Mouse (Mus musculus) cerebellum, postnatal 10 days (tissue): ENCODE data around the gene Ulk4.
"Not testable (repeated sequence)": the region's sequence is repeated elsewhere in the genome, so short reads cannot be mapped to it uniquely, and the experiment has no call there.

Experiments used
- DNase-seq, 2 experiments: peaks; one replicate each; pipeline ENCODE4 v3.0.0; 2021; ENCODE audit warnings: mixed read lengths in 2 of 2

Ulk4 gene

GRCm38 (mm10) chr9:121059286-121059685, 217.7 kb downstream of the Ulk4 start:
- peak in 1 of 2 experiments; percentile 41 for DNase-seq

GRCm38 (mm10) chr9:121058538-121058937, 218.5 kb downstream of the Ulk4 start:
- DNase-seq = no peak

DNA sequence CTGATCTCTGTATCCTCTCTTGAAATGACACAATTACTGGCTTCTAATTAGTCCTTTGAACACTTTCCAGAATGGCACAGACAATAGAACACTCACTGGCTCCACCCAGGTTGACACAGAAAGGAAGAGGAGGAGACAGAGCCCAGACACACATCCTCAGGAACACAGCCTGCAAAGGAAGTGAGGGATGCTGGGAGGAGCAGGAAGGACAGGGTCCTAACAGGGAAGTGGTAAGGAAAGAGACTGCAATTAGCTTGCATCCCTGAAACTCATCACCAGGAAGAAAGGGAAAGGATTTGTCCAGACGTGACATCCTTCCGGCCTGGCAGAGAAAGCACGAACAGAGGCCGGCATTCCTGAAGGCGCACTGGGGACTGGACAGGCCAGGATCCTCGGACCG, 218.9 kb downstream of the Ulk4 start:
- no peak for DNase-seq

DNA sequence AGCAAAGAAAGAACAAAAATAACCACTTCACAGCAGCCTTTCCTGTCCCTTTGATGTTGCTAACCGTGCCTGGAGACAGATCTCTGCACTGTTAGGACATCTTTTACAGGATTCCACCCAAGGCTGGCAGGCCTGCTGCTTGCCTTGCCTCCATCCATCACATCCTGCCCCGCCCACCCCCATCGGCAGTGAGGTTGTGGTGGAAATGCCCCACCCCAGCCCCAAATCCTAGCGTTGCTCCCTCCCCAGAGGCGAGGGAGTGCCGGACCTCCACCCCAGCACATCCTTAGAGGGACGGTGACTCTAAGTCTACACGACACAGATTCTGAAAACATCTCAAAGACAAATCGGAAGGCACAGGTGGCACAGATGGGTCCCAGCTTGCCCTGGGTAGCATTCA, 219.6 kb downstream of the Ulk4 start:
- no peak for DNase-seq

- DNase-seq = no peak
Measured at GRCm38 (mm10) chr9:121056526-121056925, 220.5 kb downstream of the Ulk4 start.

GRCm38 (mm10) chr9:121056036-121056435, 221.0 kb downstream of the Ulk4 start:
- DNase-seq = no peak

GRCm38 (mm10) chr9:121045657-121046056, 231.3 kb downstream of the Ulk4 start:
- not testable (repeated sequence) for DNase-seq

DNA sequence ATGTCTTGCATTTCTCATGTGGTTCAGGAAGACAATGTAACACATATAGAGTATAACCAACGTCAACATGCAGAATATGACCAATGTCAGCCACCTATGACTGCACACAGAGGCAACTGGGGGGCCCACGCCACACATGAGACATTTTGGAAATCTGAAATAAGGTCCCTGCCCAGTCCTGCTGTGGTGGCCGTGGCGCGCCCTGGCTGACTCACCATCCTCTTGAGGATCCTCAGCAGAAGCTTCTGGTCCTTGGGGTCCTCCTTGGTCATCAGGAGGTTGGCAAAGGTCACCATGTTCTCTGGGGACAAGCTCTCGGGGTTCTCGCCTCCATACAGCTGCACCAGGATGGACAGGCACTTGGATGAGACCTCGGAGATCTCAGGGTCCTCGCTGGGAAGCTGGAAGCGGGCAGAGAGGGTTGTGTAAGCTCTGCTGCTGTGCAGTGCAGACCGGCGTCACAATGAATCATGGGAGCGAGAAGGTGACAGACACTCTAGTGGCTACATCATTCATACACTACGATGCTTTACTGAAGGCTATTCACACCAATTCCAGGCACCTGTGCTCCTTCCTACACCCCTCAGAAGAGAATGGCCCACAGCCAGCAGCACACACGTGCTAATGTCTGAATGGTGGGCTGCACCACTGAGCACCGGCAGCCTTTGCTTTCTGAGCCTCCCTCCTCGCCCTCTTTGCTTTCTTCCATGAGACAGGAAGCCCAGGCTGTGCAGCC, 232.4 kb downstream of the Ulk4 start:
- peak in 1 of 2 experiments; percentile 32 for DNase-seq

GRCm38 (mm10) chr9:121043021-121043420, 234.0 kb downstream of the Ulk4 start:
- DNase-seq = no peak

DNA sequence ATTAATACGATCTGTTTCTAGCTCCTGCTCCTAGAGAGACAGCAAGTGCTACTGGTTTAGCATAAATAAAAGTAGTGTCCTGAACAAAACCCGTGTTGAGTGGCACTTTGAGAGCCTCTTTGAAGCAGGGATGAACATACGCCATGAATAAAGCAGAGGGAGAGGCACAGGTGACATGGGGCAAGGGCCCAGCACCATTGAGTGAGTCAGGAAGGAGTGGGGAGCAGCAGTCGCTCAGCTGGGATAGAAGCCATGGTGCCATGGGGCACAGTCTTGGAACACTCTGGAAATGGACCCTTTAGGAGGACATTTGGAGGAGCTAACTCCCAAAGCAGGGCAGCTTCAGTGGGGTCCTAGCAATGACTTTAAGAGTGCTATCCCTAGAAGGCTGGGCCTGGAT, 238.6 kb downstream of the Ulk4 start:
- DNase-seq = no peak

DNA sequence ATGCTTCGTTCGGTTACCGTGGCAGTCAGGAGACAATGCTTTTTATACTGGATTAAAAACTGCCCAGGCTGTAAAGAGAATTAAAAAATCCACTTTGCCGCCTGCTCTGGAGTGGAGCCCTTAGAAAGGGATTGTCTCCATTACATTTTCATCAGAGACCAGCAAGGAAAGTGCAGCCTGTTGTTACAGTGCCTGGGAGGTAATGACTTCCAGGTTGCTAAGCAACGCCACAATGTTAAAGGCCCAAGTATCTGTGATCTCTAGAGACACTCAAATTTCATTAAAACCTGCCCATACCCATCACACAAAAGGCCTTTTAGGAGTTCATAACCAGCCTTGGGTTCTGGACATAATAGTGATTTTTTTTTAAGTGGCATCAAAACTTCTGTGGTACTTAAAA, 239.0 kb downstream of the Ulk4 start:
- DNase-seq = no peak

DNA sequence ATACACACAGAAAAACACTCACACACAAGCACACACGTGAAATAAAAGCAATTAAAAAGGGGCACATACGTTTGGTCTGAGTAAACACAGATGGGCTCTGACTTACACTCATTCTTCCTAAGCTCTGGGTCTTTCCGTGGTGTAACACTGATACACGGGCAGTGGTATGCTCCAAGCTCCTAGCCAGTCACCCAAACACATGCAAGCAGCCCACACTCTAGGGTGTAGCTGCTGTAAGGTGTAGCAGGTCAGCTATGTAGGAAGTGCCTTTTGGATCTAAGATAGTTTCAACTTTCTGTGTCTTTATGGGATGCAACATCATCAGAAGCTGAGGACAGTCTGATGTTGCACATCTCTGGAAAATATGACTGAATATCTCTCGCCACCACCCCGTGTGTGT, 241.7 kb downstream of the Ulk4 start:
- no peak for DNase-seq

DNA sequence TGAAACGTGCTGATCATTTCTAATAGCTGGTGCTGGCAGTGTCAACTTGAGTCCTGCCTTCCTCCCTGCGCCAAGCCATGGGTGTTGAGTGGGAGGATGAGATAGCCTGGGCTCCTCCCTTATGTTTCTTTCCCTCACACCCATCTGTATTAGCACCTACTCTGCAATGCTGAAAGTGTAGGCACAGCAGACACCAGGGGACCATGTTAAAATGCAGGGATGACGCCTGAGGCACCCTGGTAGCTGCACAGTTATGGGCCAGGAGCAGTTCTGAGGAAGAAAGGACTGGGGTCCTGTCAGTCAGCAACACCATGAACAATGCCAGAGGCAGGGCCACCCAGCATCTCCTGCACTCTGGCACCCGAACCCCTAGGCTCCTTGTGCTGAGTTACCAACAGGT, 243.4 kb downstream of the Ulk4 start:
- no peak for DNase-seq

GRCm38 (mm10) chr9:121032322-121032964, 244.6 kb downstream of the Ulk4 start:
- no peak for DNase-seq

DNA sequence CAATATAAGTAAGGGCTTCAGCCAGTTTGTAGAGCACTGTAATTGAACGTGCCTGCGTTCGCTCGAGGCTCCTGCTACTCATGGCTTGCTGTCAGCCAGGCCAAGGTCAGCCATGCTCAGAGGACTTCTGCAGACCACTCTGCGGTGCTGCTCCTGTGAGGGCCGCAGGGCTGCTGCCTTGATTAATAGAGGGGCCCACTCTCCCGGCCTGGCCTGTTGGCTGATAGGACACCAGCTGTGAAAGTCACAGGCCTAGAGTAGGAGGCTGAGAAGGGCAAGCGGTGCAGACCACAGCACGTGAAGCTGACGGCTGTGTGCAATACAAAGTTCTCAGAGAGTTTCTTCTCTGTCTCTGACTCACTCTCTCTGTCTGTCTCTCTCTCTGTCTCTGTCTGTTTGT, 246.0 kb downstream of the Ulk4 start:
- DNase-seq = no peak

- no peak for DNase-seq
Measured at GRCm38 (mm10) chr9:121029786-121030185, 247.2 kb downstream of the Ulk4 start.

DNA sequence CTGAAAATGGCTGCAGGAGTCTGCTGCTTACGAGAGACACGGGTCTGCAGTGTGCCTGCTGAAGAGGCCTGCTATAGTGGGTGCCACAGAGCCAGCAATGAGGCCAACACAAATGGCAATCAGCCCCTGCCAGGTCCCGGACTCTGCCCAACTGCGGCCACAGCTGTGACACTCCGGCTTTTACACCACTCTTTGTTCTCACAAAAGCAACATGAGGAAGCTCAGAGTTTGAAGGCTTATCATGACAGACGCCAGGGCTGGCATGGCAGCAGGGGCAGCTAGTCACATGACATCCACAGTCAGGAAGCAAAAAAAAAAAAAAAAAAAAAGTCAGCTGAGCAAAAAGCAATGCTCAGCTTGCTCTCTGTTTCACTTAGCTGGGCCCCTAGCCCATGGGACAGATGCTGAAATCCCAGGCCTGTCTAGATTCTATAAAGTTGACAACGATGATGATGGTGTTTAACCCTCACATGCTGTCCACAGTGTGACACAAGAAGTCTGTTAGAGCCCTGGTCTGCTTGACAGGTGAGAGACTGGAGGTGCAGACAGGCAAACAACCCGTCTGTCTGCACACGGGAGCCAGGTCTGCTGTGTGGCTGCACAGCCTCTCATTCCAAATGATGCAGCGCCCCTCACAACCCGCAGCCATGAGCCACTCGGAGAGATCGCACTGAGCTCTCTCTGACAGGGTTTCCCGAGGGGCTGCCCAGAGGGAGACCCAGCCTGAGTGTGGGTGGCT, 253.3 kb downstream of the Ulk4 start:
- peak; percentile 71 to 79 for DNase-seq

- DNase-seq = no peak
Measured at GRCm38 (mm10) chr9:121020360-121020759, 256.6 kb downstream of the Ulk4 start.

GRCm38 (mm10) chr9:121019932-121020331, 257.1 kb downstream of the Ulk4 start:
- DNase-seq = no peak

GRCm38 (mm10) chr9:121018524-121019315, 258.3 kb downstream of the Ulk4 start:
- DNase-seq = no peak

GRCm38 (mm10) chr9:121015810-121016502, 261.0 kb downstream of the Ulk4 start:
- no peak for DNase-seq

DNA sequence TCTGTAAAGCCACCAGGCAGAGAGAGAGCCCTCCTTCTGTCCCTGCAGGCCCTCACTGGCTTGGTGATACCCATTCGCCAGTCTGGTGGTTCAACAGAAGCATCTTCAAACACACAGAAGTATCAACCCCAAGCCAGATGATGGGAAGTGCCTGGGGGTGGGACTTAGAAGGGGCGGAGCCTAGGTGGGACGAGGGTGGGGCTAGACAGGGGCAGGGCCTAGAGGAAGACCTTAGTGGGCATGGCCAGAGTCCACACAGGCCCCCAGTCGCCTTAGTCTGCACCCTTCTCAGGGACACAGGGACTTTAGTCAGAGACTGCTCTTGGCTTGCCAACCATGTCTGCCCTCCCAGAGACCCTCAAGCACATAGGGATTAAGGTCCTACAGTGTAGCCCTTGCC, 265.5 kb downstream of the Ulk4 start:
- no peak for DNase-seq
